Mouse (Mus musculus) liver, embryonic 18 days (tissue): ENCODE results near the gene Mospd3. TPM values are rescaled to one million over a fixed set of nuclear protein-coding genes. Genes with fewer than 3 reads are reported as not detected.

Source experiments
- polyA plus RNA-seq: library from polyadenylated mRNA; depleted of rRNA; stranded (reverse); fragments of >200 nt; gene quantifications from 2 replicates; pipeline ENCODE4 v1.2.3, GENCODE M21; 2012; rRNA removed

Mospd3 gene
- polyA plus RNA-seq, result 21.8 and 24.5 TPM in 2 replicates

GRCm38 (mm10) chr5:137600619-137601364, at the start of gene Mospd3:
Gene Mospd3 (minus strand): TSS chr5:137601058.

GRCm38 (mm10) chr5:137645652-137646091, 44.8 kb upstream of the Mospd3 start, which contains the start of gene Irs3:
Gene Irs3 (minus strand): TSS chr5:137645714.

GRCm38 (mm10) chr5:137641054-137641453, 40.2 kb upstream of the Mospd3 start, which contains the start of gene Sap25:
Gene Sap25 (plus strand): TSS chr5:137641334.

GRCm38 (mm10) chr5:137628498-137629305, 27.8 kb upstream of the Mospd3 start, which contains the start of the genes Fbxo24, Lrch4 and Gm20605:
Gene Fbxo24 (minus strand): TSS chr5:137629002.
Gene Lrch4 (plus strand): TSS chr5:137629121.
Gene Gm20605 (plus strand): TSS chr5:137629175.

GRCm38 (mm10) chr5:137613550-137613949, 12.7 kb upstream of the Mospd3 start, which contains the start of gene Pcolce:
Gene Pcolce (minus strand): TSS chr5:137613784.

GRCm38 (mm10) chr5:137569665-137570064, 31.2 kb downstream of the Mospd3 start, which contains the start of gene Tfr2:
Gene Tfr2 (plus strand): TSS chr5:137569840.

GRCm38 (mm10) chr5:137553411-137553837, 47.4 kb downstream of the Mospd3 start, which contains the start of gene Actl6b:
Gene Actl6b (plus strand): TSS chr5:137553517.

Other genes with a start within 250 kb of the Mospd3 start
- 0.07 and 0.09 TPM in 2 replicates for gene Zan, start 124.0 kb downstream of the Mospd3 start, polyA plus RNA-seq
- 16.7 and 18.2 TPM in 2 replicates for gene Pop7, start 98.5 kb downstream of the Mospd3 start, polyA plus RNA-seq
- 5.3 and 7.3 TPM in 2 replicates for gene Gigyf1, start 82.5 kb downstream of the Mospd3 start, polyA plus RNA-seq
- 0.21 and 0.31 TPM in 2 replicates for gene Epo, start 67.8 kb downstream of the Mospd3 start, polyA plus RNA-seq
- 221 and 236 TPM in 2 replicates for gene Gnb2, start 67.5 kb downstream of the Mospd3 start, polyA plus RNA-seq
- gene Actl6b, start 47.5 kb downstream of the Mospd3 start, polyA plus RNA-seq, result 0.03 TPM in 1 of 2 replicates, not detected in the other
- gene Tfr2, start 31.2 kb downstream of the Mospd3 start, polyA plus RNA-seq, result 93.7 and 104 TPM in 2 replicates
- gene Pcolce, start 12.7 kb upstream of the Mospd3 start, polyA plus RNA-seq, result 15.0 and 17.2 TPM in 2 replicates
- gene Fbxo24, start 27.9 kb upstream of the Mospd3 start, polyA plus RNA-seq, result 0.06 and 0.07 TPM in 2 replicates
- gene Lrch4, start 28.1 kb upstream of the Mospd3 start, polyA plus RNA-seq, result 14.4 and 18.0 TPM in 2 replicates
- 4.7 and 6.0 TPM in 2 replicates for gene Gm20605, start 28.1 kb upstream of the Mospd3 start, polyA plus RNA-seq
- gene Sap25, start 40.3 kb upstream of the Mospd3 start, polyA plus RNA-seq, result 17.2 and 17.3 TPM in 2 replicates
- gene Irs3, start 44.7 kb upstream of the Mospd3 start, polyA plus RNA-seq, result 0.05 and 0.07 TPM in 2 replicates
- gene Agfg2, start 83.7 kb upstream of the Mospd3 start, polyA plus RNA-seq, result 19.2 and 20.4 TPM in 2 replicates
- gene Nyap1, start 140.5 kb upstream of the Mospd3 start, polyA plus RNA-seq, result 1.2 and 1.6 TPM in 2 replicates
- gene Tsc22d4, start 144.7 kb upstream of the Mospd3 start, polyA plus RNA-seq, result 25.1 and 29.8 TPM in 2 replicates
- 17.8 and 17.9 TPM in 2 replicates for gene Ppp1r35, start 177.8 kb upstream of the Mospd3 start, polyA plus RNA-seq
- gene Mepce, start 186.6 kb upstream of the Mospd3 start, polyA plus RNA-seq, result 11.2 and 11.4 TPM in 2 replicates
- 2.7 and 3.0 TPM in 2 replicates for gene Zcwpw1, start 186.7 kb upstream of the Mospd3 start, polyA plus RNA-seq
- gene Pilra, start 235.2 kb upstream of the Mospd3 start, polyA plus RNA-seq, result 8.3 and 9.1 TPM in 2 replicates